Mouse (Mus musculus): ENCODE results near the gene Ube4a. TPM values are rescaled to one million over a fixed set of nuclear protein-coding genes. Genes with fewer than 3 reads are reported as not detected.

Gene Ube4a
- polyA plus RNA-seq (2015; fragmentation: Nextera tagmentation; extraction: Ambion mirVana), result 15.9 and 17.4 TPM in 2 replicates

DNA sequence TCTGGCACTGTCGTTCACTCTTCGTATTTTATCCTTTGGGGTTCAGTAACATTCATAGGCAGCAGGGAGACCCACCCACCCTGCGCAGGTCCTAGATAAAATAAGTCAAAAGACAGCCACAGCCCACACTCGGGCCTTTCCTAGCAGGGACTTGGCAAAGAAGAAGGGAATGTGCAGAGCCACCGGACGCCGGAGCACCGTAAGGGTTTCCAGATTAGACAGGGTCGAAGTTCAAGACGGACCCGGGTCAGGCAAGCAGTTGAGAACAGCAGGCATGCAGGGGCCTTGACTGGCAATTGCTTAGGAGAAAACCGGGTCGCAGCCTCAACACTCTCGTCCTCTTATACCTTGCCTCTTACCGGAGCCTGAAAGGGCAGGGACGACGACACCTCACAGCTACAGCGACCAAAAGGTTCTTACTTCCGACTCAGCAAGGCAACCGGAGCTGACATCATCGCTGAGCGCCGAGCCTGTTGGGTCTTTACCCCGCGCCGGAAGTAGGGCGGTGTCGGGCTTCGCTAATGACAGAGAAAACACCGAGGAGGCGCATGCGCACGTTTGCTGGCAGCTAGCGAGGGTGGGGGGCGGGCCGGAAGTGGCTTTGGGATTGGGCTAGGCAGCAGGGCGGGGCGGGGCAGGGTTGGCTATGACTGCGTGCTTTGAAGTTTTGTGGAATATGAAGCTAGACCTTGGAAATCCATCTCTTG is at the start of gene Ube4a:
Ube4a (minus strand) TSS at position 475 of the 707 bp plus-strand sequence.
- H3K27ac ChIP-seq (replicated peaks), result peak within 1 kb of the TSS; percentile 60
- H3K27me3 ChIP-seq (replicated peaks), result peaks cover 4% of the 10 kb centered on the region
- peak within 1 kb of the TSS; percentile 91 for H3K9ac ChIP-seq
- WGBS, result 1% methylated on average over 39 of the region's 39 CpGs
- H3K9me3 ChIP-seq, result no peaks in the 10 kb centered on the region
- peaks cover 32% of the 10 kb centered on the region for H3K36me3 ChIP-seq
- H3K4me2 ChIP-seq, result peak within 1 kb of the TSS; percentile 95
- peaks cover 16% of the 10 kb centered on the region for H3K4me1 ChIP-seq
- H3K4me3 ChIP-seq, result peak within 1 kb of the TSS; percentile 89
- peak; percentile 86 for ATAC-seq (ENCODE audit: extremely low read depth, insufficient number of reproducible peaks, low FRiP score, low TSS enrichment)

DNA sequence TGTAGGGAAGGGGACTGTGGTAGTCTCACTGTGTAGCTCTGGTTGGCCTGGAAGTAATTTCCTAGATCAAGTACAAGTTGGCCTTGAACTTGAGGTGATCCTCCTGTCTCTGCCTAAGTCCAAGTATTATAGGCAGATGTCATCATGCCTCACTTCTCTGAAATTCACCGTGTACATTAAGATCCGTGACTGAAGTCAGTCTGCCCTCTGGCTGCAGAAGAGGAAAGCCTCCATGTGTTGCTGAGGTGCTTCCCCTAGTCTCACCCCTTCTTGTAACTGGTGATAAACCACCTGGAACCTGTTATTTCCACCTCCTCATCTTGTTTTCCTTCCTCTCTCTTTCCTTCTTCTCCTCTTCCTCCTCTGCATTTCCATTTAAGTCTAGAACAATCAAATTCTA is 49.5 kb upstream of the Ube4a start:
- Histone ChIP-seq H3K27me3 (replicated peaks) (peaks cover 24% of the 10 kb centered on the region), H3K4me3 (no peak overlapping the region), H3K9me3 (no peaks in the 10 kb centered on the region), H3K4me2 (no peak overlapping the region), H3K27ac (replicated peaks) (no peak overlapping the region), H3K36me3 (no peaks in the 10 kb centered on the region), H3K9ac (no peak overlapping the region), H3K4me1 (no peaks in the 10 kb centered on the region)
- whole genome bisulfite sequencing, result 39% methylated on average over 2 of the region's 2 CpGs
- no peak for ATAC-seq (ENCODE audit: extremely low read depth, insufficient number of reproducible peaks, low FRiP score, low TSS enrichment)

DNA sequence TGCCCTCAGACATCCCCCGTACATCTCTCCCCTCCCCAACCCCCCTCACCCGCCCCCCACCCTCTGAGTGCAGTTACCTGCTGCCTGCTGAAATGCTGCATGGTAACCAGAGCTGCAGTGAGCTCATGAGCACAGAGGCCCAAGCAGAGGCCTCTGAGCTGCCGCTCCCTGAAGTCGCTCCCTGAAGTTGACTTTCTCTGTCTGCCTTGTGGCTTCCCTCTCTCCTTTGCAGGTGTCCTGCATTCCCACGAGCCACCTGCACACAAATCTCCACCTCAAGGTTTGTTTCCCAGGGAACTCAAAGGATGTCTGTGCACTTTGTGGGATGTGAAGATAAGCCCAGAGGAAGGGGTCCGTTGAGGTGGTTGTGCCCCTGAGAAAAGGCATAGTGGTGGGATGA is 45.9 kb upstream of the Ube4a start:
- Histone ChIP-seq H3K9ac (no peak overlapping the region), H3K27ac (replicated peaks) (no peak overlapping the region), H3K27me3 (replicated peaks) (peaks cover 32% of the 10 kb centered on the region), H3K9me3 (no peaks in the 10 kb centered on the region), H3K4me2 (no peak overlapping the region), H3K36me3 (no peaks in the 10 kb centered on the region), H3K4me1 (no peaks in the 10 kb centered on the region), H3K4me3 (no peak overlapping the region)
- no peak for ATAC-seq (ENCODE audit: extremely low read depth, insufficient number of reproducible peaks, low FRiP score, low TSS enrichment)
- 45% methylated on average over 6 of the region's 6 CpGs for WGBS

DNA sequence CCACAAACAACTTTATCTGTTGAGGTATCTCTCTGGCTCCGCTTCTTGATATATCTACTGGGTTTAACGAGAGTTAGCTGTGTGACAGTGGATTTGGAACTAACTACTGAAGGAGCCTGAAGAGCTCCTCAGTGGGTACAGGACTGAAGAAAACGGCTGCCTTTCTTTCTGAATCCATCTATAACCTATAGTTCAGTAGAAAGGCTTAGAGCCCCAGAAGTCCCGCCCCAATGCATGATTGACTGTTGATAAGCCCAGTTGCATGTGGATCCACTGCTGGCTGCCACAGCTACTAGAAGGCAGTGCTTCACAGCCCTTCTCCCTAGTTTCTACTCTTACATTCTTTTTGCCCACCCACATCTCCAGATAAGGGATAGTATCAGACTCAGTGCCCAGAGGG is 45.1 kb upstream of the Ube4a start:
- WGBS, result 62% methylated on average over 4 of the region's 4 CpGs

DNA sequence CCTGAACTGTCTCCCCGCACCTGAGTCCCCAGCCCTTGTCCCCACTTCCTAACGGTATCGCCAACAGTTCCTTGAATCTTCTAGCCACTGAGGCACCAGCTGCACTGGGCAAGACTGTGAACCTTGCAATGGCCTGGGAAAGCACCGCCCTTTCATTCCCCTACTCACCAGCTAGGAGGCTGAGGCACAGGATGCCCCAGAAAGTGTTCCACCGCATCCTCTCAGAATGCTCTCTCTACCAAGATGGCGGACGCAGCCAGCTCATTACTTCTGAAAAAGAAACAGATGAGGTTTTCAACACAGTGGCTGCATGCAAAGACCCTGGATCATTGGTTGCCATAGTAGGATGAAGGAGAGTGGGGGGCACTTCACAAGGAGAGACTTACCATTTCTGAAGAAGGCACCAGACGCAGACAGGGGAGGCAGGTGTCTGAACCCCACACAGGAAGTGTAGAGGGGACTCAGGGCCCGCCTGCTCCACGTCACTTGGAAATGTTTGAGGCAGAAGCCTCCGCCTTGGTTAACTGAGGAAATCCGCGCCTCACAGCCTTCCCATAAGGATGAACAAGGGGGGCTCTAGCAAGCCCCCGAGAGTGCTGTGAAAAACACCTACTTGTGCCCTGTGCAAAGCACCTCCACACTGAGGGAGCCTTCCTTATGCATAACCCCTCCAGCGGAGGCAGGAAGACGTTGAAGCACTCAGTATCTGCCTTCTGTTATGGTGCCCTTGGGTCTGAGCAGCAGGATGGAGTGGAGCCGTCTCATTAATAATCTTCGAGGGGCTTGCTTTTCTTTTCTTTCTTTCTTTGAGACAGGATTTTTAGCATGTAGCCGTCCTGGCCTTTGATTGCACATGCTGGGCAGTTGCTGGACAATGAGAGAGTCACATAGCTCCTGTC is 44.0 kb upstream of the Ube4a start, which contains the start of gene Cd3e:
Cd3e (minus strand) TSS at position 448 of the 899 bp plus-strand sequence.
- peaks cover 43% of the 10 kb centered on the region for H3K27me3 ChIP-seq (replicated peaks)
- H3K36me3 ChIP-seq, result no peaks in the 10 kb centered on the region
- ATAC-seq (ENCODE audit: extremely low read depth, insufficient number of reproducible peaks, low FRiP score, low TSS enrichment), result no peak
- no peaks in the 10 kb centered on the region for H3K9me3 ChIP-seq
- 77% methylated on average over 19 of the region's 19 CpGs for WGBS
- no peak within 1 kb of the TSS for H3K4me2 ChIP-seq
- no peak within 1 kb of the TSS for H3K4me3 ChIP-seq
- no peak within 1 kb of the TSS for H3K27ac ChIP-seq (replicated peaks)
- H3K4me1 ChIP-seq, result no peaks in the 10 kb centered on the region
- H3K9ac ChIP-seq, result no peak within 1 kb of the TSS

More for the DNA sequence above, 45.1 kb upstream of the Ube4a start:
- H3K27me3 ChIP-seq (replicated peaks), result peaks cover 36% of the 10 kb centered on the region
- no peak overlapping the region for H3K4me2 ChIP-seq
- no peaks in the 10 kb centered on the region for H3K36me3 ChIP-seq
- no peak overlapping the region for H3K4me3 ChIP-seq
- H3K9ac ChIP-seq, result no peak overlapping the region
- no peaks in the 10 kb centered on the region for H3K9me3 ChIP-seq
- no peak overlapping the region for H3K27ac ChIP-seq (replicated peaks)
- ATAC-seq (ENCODE audit: extremely low read depth, insufficient number of reproducible peaks, low FRiP score, low TSS enrichment), result no peak
- no peaks in the 10 kb centered on the region for H3K4me1 ChIP-seq

DNA sequence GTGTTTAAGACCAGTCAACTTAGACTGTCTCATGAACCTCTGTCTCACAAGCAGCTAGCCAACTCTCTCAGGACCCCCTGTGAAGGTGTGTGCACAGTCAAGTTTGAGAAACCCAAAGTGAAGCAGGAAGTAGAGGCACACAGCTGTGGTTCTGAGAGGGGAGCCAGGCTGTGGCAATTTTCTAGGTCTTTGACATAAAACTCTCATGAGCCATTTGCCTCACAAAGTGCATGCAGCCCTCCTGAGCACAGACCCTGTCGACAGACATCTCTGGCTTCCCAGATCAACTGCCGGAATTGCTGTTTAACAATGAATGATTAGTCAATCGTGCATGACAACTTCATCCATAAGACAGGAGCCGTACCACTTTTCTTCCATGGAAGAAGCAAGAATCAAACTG is 42.9 kb upstream of the Ube4a start:
- Histone ChIP-seq H3K4me1 (no peaks in the 10 kb centered on the region), H3K4me2 (no peak overlapping the region), H3K9ac (no peak overlapping the region), H3K9me3 (no peaks in the 10 kb centered on the region), H3K27ac (replicated peaks) (no peak overlapping the region), H3K36me3 (no peaks in the 10 kb centered on the region), H3K27me3 (replicated peaks) (peaks cover 47% of the 10 kb centered on the region), H3K4me3 (no peak overlapping the region)
- WGBS, result 79% methylated on average over 4 of the region's 4 CpGs
- no peak for ATAC-seq (ENCODE audit: extremely low read depth, insufficient number of reproducible peaks, low FRiP score, low TSS enrichment)

DNA sequence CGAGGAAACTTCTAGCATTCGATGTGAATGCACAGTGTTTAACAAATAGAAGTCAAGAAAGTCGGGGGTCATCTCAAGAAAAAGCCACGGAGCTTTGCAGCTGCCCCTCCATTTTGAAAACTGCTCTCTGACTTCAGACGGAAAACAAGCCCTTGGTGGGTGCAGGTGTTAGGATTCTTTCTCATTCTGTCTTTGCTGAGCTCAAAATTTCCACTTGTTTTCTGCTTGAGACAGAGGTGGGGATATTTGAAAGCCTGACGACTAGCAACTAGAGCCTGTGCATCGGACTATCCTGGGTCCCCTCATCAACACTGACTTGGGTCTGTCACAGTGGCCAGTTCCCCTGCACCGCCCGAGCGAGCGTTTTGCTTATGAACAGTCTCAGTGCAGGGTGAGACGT is 42.0 kb upstream of the Ube4a start:
- no peak overlapping the region for H3K9ac ChIP-seq
- no peak for ATAC-seq (ENCODE audit: extremely low read depth, insufficient number of reproducible peaks, low FRiP score, low TSS enrichment)
- no peaks in the 10 kb centered on the region for H3K36me3 ChIP-seq
- 61% methylated on average over 12 of the region's 12 CpGs for WGBS
- H3K4me2 ChIP-seq, result no peak overlapping the region
- peaks cover 52% of the 10 kb centered on the region for H3K27me3 ChIP-seq (replicated peaks)
- H3K4me1 ChIP-seq, result no peaks in the 10 kb centered on the region
- no peak overlapping the region for H3K4me3 ChIP-seq
- H3K27ac ChIP-seq (replicated peaks), result no peak overlapping the region
- H3K9me3 ChIP-seq, result no peaks in the 10 kb centered on the region

DNA sequence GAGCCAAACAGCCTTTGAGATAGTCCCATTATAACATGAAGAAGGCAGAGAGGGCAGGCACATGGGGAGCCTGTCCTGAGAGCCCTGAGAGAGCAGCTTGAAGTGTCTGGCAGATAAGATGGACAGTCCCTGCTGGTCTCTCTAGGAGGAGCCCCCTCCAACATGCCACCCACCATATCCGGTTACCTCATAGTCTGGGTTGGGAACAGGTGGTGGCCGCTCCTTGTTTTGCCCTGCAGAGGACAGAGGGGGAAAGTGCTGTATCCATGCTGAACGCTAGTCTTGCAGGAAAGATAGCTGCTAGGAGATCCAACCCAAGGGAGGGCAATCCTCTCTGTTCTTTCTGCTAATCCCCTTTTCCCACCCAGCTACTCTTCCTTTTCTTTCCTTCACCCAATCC is 34.8 kb upstream of the Ube4a start:
- WGBS, result 19% methylated on average over 3 of the region's 3 CpGs
- H3K36me3 ChIP-seq, result no peaks in the 10 kb centered on the region
- ATAC-seq (ENCODE audit: extremely low read depth, insufficient number of reproducible peaks, low FRiP score, low TSS enrichment), result no peak
- H3K4me3 ChIP-seq, result no peak overlapping the region
- no peak overlapping the region for H3K9ac ChIP-seq
- peaks cover 37% of the 10 kb centered on the region for H3K27me3 ChIP-seq (replicated peaks)
- H3K27ac ChIP-seq (replicated peaks), result no peak overlapping the region
- no peak overlapping the region for H3K4me2 ChIP-seq
- H3K4me1 ChIP-seq, result no peaks in the 10 kb centered on the region
- H3K9me3 ChIP-seq, result no peaks in the 10 kb centered on the region

DNA sequence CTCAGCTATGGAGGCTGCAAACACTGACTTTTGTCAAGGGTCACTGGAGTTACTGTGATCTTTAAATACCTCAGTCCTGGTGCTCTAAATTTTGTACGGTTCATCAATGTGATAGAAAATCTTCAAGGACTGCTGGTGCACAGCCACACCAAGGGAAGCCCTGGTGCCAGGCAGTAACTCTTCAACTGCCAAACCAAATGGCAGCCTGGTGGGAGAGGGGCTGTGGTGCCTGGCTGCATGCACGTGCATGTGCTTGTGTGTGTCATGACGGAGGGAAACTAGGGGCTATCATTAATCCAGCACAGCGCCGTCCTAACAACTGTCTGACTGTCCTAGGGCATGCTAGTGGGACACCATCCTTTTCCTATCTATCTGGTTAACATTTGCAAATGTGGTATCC is 34.4 kb upstream of the Ube4a start:
- Histone ChIP-seq H3K9me3 (no peaks in the 10 kb centered on the region), H3K27ac (replicated peaks) (no peak overlapping the region), H3K36me3 (no peaks in the 10 kb centered on the region), H3K4me1 (no peaks in the 10 kb centered on the region), H3K4me3 (no peak overlapping the region), H3K9ac (no peak overlapping the region), H3K27me3 (replicated peaks) (peaks cover 34% of the 10 kb centered on the region), H3K4me2 (no peak overlapping the region)
- WGBS, result 68% methylated on average over 5 of the region's 5 CpGs
- no peak for ATAC-seq (ENCODE audit: extremely low read depth, insufficient number of reproducible peaks, low FRiP score, low TSS enrichment)

DNA sequence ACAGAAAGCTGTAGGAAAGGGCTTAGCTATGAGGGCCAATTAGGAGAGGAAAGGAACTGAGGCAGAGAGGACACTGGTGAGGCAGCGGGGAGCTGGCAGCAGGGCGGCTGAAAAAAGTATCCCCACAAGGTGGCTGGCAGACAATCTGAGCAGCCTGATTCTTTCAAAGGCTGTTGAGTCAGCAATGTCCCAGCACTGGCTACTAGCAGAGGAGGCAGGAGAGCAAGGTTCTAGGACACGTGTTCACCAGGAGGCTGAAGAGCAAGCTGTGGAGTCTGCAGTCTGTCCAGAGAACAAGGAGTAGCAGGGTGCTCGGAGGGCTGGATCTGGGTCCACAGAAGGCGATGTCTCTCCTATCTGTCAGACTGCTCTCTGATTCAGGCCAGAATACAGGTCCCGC is 33.8 kb upstream of the Ube4a start:
- no peak overlapping the region for H3K4me3 ChIP-seq
- no peaks in the 10 kb centered on the region for H3K4me1 ChIP-seq
- no peak overlapping the region for H3K27ac ChIP-seq (replicated peaks)
- no peak overlapping the region for H3K9ac ChIP-seq
- WGBS, result 43% methylated on average over 6 of the region's 6 CpGs
- ATAC-seq (ENCODE audit: extremely low read depth, insufficient number of reproducible peaks, low FRiP score, low TSS enrichment), result no peak
- no peak overlapping the region for H3K4me2 ChIP-seq
- H3K9me3 ChIP-seq, result no peaks in the 10 kb centered on the region
- H3K27me3 ChIP-seq (replicated peaks), result peaks cover 32% of the 10 kb centered on the region
- no peaks in the 10 kb centered on the region for H3K36me3 ChIP-seq

DNA sequence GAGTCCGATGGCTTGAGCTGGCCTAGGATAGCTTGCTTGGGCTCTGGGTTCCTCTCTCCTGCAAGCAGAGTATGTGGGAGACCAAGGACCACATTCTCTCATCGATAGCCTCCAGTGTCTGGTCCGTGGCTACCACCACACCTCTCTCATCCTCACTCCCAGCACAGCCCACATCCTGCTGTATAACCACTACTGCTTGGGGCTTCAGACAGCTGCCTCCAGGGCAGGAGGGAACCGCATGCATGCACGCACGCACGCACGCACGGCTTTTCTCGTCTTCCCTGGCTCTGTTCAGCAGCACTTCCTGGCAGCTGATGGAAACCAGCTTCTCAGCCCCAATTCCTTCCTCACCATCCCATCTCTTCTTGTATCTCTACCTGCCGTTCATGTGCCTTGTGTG is 32.7 kb upstream of the Ube4a start:
- Histone ChIP-seq H3K9me3 (no peaks in the 10 kb centered on the region), H3K4me3 (no peak overlapping the region), H3K4me1 (no peaks in the 10 kb centered on the region), H3K4me2 (no peak overlapping the region), H3K36me3 (no peaks in the 10 kb centered on the region), H3K9ac (no peak overlapping the region), H3K27me3 (replicated peaks) (peaks cover 29% of the 10 kb centered on the region), H3K27ac (replicated peaks) (no peak overlapping the region)
- 67% methylated on average over 11 of the region's 11 CpGs for WGBS
- ATAC-seq (ENCODE audit: extremely low read depth, insufficient number of reproducible peaks, low FRiP score, low TSS enrichment), result no peak
